Mouse (Mus musculus) CD8-positive naive resting alpha-beta T cell, adult 57 days (primary cell): ENCODE measurements around the gene Skint6. TPM values are rescaled to one million over a fixed set of nuclear protein-coding genes. Genes with fewer than 3 reads are reported as not detected.

Experiments
- total RNA-seq: library from RNA; stranded (reverse); gene quantifications from one replicate; pipeline ENCODE4 v1.2.4, GENCODE M21; 2023

Skint6 gene
- not detected for total RNA-seq

DNA sequence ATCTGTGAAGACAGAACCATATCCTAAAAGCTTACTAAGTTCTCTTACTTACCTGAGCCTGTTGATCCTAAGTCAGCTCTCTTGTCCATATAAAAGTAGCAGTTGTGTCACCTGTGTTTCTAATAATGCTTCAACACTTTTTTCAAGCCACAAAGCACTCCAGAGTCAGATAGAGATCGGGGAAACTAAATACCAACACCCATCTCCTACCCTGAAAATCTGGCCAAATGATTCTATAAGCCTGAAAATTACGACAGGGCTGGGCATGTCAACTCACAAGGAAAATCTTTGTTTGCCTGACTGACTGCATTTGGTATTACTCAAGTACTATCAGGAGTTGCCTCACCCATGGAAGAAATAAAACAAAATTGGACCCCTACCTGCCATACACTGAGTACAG, at the start of gene Skint6:
Gene Skint6, minus strand, starts transcription at position 101 of the 400 bp plus-strand sequence.

GRCm38 (mm10) chr4:112774766-112775165, 512.0 kb downstream of the Skint6 start, which contains the start of gene Skint10:
TSS of gene Skint10 (minus strand) at chr4:112774866.

